Mouse (Mus musculus) bone marrow macrophage, adult 2 months (primary cell): ENCODE results near the gene Exoc6b.

Experiments used
- CTCF ChIP-seq: IDR thresholded peaks from 2 replicates; pipeline ENCODE4 v1.5.1; 2012; ENCODE audit warnings: low read depth, mild to moderate bottlenecking, low read length, moderate library complexity
- POLR2A ChIP-seq: IDR thresholded peaks from 2 replicates; pipeline ENCODE4 v1.6.1; 2012; ENCODE audit warnings: mild to moderate bottlenecking, low read depth, low read length, borderline replicate concordance

DNA sequence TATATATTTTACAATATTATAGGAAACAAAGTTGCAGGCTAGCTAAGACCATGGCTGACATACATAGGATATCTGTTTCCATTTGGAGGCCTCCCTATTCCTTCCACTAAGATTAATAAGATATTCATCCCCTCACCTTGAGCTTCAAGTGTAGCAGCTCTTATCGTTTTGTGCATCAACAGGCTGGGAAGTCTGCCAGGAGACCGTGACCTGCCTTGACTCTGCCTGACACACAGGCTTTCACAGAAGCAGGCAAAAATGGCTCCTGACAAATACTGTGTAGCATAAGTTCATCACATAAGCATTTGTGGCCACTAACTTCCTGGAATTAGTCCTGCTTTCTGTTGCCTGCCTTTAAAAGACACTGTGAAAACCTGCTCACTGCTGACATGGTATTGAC is 27.1 kb upstream of the Exoc6b start:
- TF ChIP-seq CTCF (no peak), POLR2A (no peak)
